Mouse (Mus musculus) T-helper 17 cell (primary cell): ENCODE measurements around the gene Trim63.

Experiments used
- in situ Hi-C, 2 experiments: fragments of 300-600 bp; cut with MboI, MseI; formaldehyde crosslinking; loops; 1 replicate in 1 of 2; 2 replicates in 1 of 2; pipeline ENCODE4 v1.15.1; 2025; ENCODE audit warnings: high pct_unique_total_duplicates in 2 of 2

The Trim63 gene

DNA sequence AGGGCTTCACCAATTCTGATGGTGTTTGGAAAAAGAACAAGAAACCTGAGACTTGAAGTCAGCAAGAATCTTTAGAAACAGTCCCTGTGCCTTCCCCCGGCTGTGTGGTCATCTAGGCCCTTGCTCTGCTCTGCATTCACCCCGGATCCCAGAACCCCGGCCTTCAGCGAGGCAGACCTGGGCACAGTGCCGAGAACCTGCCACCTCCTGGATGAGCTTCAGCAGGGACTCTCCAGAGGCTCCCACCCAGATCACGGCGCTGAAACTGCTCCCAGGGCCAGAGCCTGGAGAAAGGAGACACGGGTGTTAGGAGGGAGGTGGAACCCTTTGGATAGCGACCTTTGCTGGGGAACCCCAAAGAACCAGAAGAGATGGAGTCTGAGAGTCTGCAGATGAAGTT is 47.2 kb downstream of the Trim63 start:
- in situ Hi-C loops: loop anchor here in 1 of 2 experiments (10.0 kb wide), 1 partner anchor 1573 kb away; no protein-coding TSS in a partner anchor

DNA sequence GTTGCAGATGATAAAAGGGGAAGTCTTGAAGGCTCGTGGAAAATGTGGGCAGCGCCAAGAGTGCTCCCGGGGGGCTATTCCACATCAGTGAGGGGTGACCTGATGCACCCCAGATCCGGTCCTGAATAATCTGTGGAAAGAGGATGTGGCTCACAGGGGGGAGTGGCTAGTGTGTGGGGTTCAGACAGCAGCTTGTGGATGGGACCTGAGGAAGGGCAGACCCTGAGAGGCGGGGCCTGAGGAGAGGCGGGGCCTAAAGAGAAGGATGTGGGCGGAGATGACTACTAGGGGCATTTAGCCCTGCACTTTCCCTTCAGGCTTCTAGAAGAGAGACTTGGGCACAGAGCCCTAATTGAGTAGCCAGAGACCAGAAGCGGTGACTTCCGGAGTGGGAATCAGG is 47.7 kb downstream of the Trim63 start:
- in situ Hi-C loops: loop anchor here in 1 of 2 experiments (10.0 kb wide), 1 partner anchor 1572 kb away; no protein-coding TSS in a partner anchor

DNA sequence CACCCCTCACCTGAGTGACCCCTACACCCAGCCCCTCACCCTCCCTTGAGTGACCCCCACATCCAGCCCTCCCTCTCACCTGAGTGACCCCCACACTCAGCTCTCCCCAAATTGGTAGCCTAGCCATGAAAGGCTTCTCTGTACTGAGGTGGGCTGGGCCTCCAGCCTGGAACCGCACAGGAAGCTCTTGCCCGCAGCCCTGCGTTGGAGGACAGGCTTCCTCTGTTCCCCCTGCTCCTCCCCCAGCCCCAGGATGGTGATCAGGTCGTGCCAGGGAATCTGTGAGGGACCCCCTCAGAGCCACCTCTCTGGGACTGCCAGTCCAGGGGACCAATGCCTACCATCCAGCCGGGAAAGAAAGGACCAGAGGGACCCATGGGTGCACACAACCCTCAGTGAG is 50.4 kb downstream of the Trim63 start:
- in situ Hi-C loops: loop anchor here in 1 of 2 experiments (10.0 kb wide), 1 partner anchor 1570 kb away; no protein-coding TSS in a partner anchor

DNA sequence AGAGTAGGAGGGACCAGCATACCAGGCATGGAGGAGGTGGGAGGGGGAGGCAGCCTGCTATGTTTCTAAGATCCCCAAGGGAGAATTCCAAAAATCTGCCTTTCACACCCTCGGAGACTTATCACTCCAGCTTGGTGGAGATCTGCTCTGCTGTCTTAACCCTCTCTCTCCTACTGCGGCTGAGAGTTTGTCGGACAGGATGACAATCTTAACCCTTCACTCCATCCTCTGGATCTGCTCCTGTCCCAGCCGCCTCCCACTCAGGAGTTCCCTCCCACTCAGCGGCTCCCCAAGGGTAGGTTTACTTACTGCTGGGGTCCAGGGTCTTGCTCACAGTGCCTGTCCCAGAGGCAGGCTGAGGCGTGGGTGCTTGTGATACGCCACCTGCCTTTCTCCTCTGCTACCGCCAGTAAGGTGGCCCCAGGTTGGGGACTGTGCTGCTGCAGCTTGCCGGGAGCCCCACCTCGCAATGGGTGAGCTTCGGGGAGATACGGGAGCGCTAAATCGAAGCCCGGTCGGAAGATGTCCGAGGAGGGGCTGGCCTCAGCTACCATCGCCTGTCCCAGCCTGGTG is 55.8 kb downstream of the Trim63 start:
- in situ Hi-C loops: no loop called here

DNA sequence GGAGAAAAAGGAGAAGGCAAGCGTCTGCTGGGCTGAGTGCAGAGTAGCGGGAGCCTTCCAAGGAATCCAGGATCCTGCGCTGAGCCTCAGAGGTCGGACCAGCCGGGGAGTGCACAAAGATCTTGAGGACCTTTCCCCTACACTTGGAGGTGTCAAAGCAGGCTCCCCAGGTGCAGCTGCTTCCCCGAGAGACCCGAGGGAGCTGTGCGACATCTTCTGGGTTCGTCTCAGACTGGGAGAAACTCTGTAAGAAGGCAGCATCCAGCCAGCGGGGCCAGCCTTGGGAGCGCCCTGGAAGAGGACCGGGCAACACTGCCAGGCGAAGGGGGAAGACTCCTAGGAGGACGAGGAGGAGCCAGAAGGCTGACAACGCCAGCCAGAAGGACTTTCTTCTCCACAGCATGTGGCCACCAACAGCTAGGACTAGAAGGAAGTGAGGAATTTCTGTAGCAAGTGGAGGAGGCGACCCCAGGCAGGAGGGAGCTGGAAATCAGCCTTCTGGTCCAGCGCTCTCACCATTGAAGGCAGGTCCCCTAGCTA is 56.5 kb downstream of the Trim63 start:
- in situ Hi-C loops: no loop called here

DNA sequence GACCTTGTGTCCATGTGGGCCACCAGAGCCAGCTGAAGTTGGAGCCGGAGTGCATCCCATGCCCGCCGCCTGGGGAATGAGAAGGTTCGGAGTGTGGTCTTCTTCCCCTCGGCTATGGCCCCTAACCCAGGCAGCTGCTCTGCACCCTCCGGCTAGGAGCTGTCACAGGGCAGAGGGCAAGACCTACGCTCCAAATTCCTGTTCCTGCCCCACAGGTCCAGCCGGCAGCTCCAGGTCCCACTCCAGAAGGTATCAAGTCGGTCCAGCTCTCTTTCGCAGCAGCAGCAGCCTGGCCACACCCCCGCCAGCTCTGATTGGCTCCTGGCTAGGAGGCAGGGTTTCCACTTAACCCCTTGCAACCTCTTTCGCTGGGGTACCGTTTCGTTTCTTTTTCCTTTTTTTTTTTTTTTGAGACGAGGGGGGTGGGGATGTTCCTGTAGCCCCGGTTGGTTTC is 57.4 kb downstream of the Trim63 start:
- in situ Hi-C loops: no loop called here

DNA sequence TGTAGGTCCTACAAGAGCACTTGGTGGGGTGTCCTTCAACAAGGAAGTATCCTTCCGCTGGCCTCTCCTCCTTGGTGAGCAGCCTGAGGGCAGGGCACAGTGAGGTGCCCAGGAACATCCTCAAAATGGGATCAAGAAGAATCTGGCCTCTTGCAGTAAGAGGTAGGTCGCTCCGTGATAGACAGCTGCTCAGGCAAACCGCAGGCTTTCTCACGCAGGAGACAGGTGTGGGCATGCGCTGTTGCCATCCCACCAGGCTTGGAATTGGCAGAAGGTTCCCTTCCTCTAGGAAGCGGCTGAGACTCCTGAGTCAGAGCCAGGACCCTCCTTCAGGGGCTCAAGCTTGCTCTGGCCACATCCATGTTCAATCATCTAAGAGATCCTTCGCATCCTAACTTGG is 58.4 kb downstream of the Trim63 start:
- in situ Hi-C loops: no loop called here

DNA sequence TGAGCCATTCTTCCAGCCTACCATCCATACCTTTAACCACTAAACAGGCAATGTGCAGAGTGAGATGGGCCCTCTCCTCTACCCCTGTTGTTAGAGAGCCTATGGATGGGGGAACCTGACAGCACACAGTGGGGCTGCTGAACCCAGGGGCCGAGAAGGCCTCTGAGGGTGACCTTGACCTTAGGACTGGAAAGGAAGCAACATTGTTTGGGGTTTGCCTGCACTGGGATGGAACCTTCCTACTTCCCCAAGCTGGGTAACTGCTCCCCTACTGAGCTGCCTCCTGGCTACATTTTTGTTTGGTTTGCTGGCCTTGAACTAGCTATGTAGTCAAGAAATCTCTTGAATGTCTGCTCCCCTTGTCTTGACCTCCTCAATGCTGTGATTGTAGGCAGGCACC is 59.4 kb downstream of the Trim63 start:
- in situ Hi-C loops: no loop called here

DNA sequence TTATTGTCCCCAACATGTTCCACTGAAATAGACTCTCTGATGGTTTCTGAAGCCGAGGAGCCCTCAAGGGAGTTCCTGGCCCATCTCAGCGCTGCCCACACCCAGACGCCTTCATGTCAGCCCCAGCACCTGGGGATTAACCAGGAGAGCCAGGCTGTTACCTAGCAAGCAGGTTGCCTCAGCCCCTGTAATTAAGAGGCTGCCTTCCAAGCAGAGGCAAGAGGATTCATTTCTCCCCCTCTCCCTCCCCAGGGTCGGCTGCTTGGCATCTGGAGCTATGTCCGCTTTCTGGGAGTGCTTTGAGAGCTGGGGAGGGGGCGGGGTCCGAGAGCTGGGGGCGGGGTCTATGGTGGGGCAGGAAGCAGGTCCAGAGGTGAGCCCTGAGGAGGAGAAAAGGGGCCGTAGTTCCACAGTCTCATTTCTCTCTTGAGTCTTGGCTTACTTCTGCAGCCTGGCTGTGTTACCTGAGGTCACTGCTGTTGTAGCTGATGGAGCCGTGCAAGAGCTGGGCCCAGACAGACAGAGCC is 63.2 kb downstream of the Trim63 start:
- in situ Hi-C loops: no loop called here
